Mouse (Mus musculus) MEL (cell line): ENCODE data around the gene Wdr61. TPM values are rescaled to one million over a fixed set of nuclear protein-coding genes. Genes with fewer than 3 reads are reported as not detected.

ENCODE experiments used
- DNase-seq: peaks from one replicate; pipeline ENCODE4 v3.0.0; 2011; ENCODE audit warnings: low read depth, low spot score
- H3K27ac ChIP-seq: 2 replicates; pipeline ENCODE4 v1.5.1; 2012; ENCODE audit warnings: low read depth, mild to moderate bottlenecking, control low read depth, low read length, moderate library complexity; ENCODE audit not compliant: control insufficient read depth
- H3K27me3 ChIP-seq, 2 experiments: fragments of 150-350 bp in 1 of 2; sonication (generic) in 1 of 2; 2 replicates each; pipeline ENCODE4 v1.6.1; 2012; ENCODE audit warnings: low read length in 2 of 2, mild to moderate bottlenecking in 2 of 2, improper control_type of control experiment in 1 of 2, moderate library complexity in 1 of 2; ENCODE audit not compliant: insufficient read depth in 2 of 2, control insufficient read depth in 1 of 2
- H3K36me3 ChIP-seq, 2 experiments: 2 replicates each; pipeline ENCODE4 v1.6.1; 2012 to 2014; ENCODE audit warnings: low read length in 2 of 2, improper control_type of control experiment in 1 of 2, inconsistent platforms in 1 of 2, mild to moderate bottlenecking in 1 of 2; ENCODE audit not compliant: insufficient read depth in 2 of 2, control insufficient read depth in 1 of 2
- H3K4me1 ChIP-seq, 2 experiments: fragments of 150-350 bp in 1 of 2; sonication (generic) in 1 of 2; 2 replicates each; pipeline ENCODE4 v1.6.1; 2012; ENCODE audit warnings: low read length in 2 of 2, improper control_type of control experiment in 1 of 2, mild to moderate bottlenecking in 1 of 2; ENCODE audit not compliant: insufficient read depth in 2 of 2, control insufficient read depth in 1 of 2
- H3K4me3 ChIP-seq, 2 experiments: fragments of 150-350 bp in 1 of 2; sonication (generic) in 1 of 2; 2 replicates each; pipeline ENCODE4 v1.5.1; 2012; ENCODE audit warnings: low read depth in 2 of 2, low read length in 2 of 2, mild to moderate bottlenecking in 2 of 2, moderate library complexity in 2 of 2, control low read depth in 1 of 2, improper control_type of control experiment in 1 of 2; ENCODE audit not compliant: control insufficient read depth in 1 of 2, insufficient read depth in 1 of 2
- H3K79me2 ChIP-seq: 2 replicates; pipeline ENCODE4 v1.6.1; 2012; ENCODE audit warnings: mild to moderate bottlenecking, low read length, moderate library complexity; ENCODE audit not compliant: control insufficient read depth, poor library complexity, insufficient read depth
- H3K9ac ChIP-seq: 2 replicates; pipeline ENCODE4 v1.6.1; 2012; ENCODE audit warnings: low read depth, mild to moderate bottlenecking, control low read depth, low read length, moderate library complexity; ENCODE audit not compliant: control insufficient read depth, poor library complexity, severe bottlenecking
- H3K9me3 ChIP-seq: fragments of 150-350 bp; sonication (generic); replicated peaks from 2 replicates; pipeline ENCODE4 v1.6.1; 2012; ENCODE audit warnings: mild to moderate bottlenecking, low read length, improper control_type of control experiment, moderate library complexity; ENCODE audit not compliant: insufficient read depth
- E2F4 ChIP-seq: IDR thresholded peaks from 2 replicates; pipeline ENCODE4 v1.6.1; 2011; ENCODE audit warnings: low read depth, low read length, improper control_type of control experiment, borderline replicate concordance
- EP300 ChIP-seq, 2 experiments: IDR thresholded peaks; 2 replicates each; pipeline ENCODE4 v1.6.1; 2011; ENCODE audit warnings: improper control_type of control experiment in 2 of 2, low read length in 2 of 2, low read depth in 1 of 2, mild to moderate bottlenecking in 1 of 2
- HCFC1 ChIP-seq: IDR thresholded peaks from 2 replicates; pipeline ENCODE4 v1.6.1; 2012; ENCODE audit warnings: low read depth, mild to moderate bottlenecking, inconsistent platforms, low read length, improper control_type of control experiment, moderate library complexity
- KAT2A ChIP-seq: conservative IDR thresholded peaks from 2 replicates; pipeline ENCODE4 v1.6.1; 2012; ENCODE audit warnings: low read depth, low read length, improper control_type of control experiment, inconsistent platforms
- MAFK ChIP-seq: IDR thresholded peaks from 2 replicates; pipeline ENCODE4 v1.6.1; 2011; ENCODE audit warnings: low read depth, mild to moderate bottlenecking, low read length, improper control_type of control experiment, borderline replicate concordance
- MEF2A ChIP-seq: IDR thresholded peaks from 2 replicates; pipeline ENCODE4 v1.6.1; 2014; ENCODE audit warnings: low read depth, mild to moderate bottlenecking, inconsistent platforms, low read length, improper control_type of control experiment; ENCODE audit not compliant: poor library complexity, insufficient replicate concordance, severe bottlenecking; ENCODE audit errors: extremely low read depth
- MYC ChIP-seq: IDR thresholded peaks from 2 replicates; pipeline ENCODE4 v1.6.1; 2011; ENCODE audit warnings: low read depth, mild to moderate bottlenecking, low read length, improper control_type of control experiment, moderate library complexity
- NELFE ChIP-seq: IDR thresholded peaks from 2 replicates; pipeline ENCODE4 v1.6.1; 2011; ENCODE audit warnings: low read depth, low read length, improper control_type of control experiment
- POLR2A ChIP-seq, 2 experiments: IDR thresholded peaks; 2 replicates each; pipeline ENCODE4 v1.6.1; 2011 to 2012; ENCODE audit warnings: low read length in 2 of 2, mild to moderate bottlenecking in 2 of 2, control low read depth in 1 of 2, improper control_type of control experiment in 1 of 2, low read depth in 1 of 2, moderate library complexity in 1 of 2; ENCODE audit not compliant: control insufficient read depth in 1 of 2, insufficient read depth in 1 of 2, poor library complexity in 1 of 2
- POLR2AphosphoS2 ChIP-seq: IDR thresholded peaks from 2 replicates; pipeline ENCODE4 v1.6.1; 2011; ENCODE audit warnings: low read length, improper control_type of control experiment
- SIN3A ChIP-seq: IDR thresholded peaks from 2 replicates; pipeline ENCODE4 v1.6.1; 2012; ENCODE audit warnings: low read length, improper control_type of control experiment, inconsistent platforms
- TAL1 ChIP-seq: IDR thresholded peaks from 2 replicates; pipeline ENCODE4 v1.6.1; 2012; ENCODE audit warnings: mild to moderate bottlenecking, inconsistent platforms, low read length, moderate library complexity, mixed read lengths
- TBP ChIP-seq: IDR thresholded peaks from 2 replicates; pipeline ENCODE4 v1.8.0; 2011; ENCODE audit warnings: low read depth, low read length, improper control_type of control experiment
- TCF12 ChIP-seq: IDR thresholded peaks from 2 replicates; pipeline ENCODE4 v1.6.1; 2014; ENCODE audit warnings: low read depth, mild to moderate bottlenecking, inconsistent platforms, low read length, improper control_type of control experiment, moderate library complexity
- ZKSCAN1 ChIP-seq: IDR thresholded peaks from 2 replicates; pipeline ENCODE4 v1.6.1; 2012; ENCODE audit warnings: low read depth, mild to moderate bottlenecking, inconsistent platforms, low read length, improper control_type of control experiment, moderate library complexity
- polyA plus RNA-seq, 2 experiments: library from polyadenylated mRNA; stranded (reverse) in 1 of 2; unstranded in 1 of 2; fragments of >175 nt in 1 of 2; fragments of >200 nt in 1 of 2; gene quantifications; 2 replicates each; pipeline versions ENCODE4 v1.2.1 to v1.2.4; 2012; ENCODE audit warnings: low replicate concordance in 2 of 2, low read depth in 1 of 2; ENCODE audit not compliant: insufficient read length in 2 of 2, insufficient read depth in 1 of 2, missing spikeins in 1 of 2
- total RNA-seq: library from RNA; depleted of rRNA; stranded (reverse); fragments of 300-350 nt; gene quantifications from 2 replicates; pipeline ENCODE4 v1.2.3, GENCODE M21; 2012

The Wdr61 gene
- total and polyA plus RNA-seq, 3 experiments, result 182 to 217 TPM; not detected in 1

DNA sequence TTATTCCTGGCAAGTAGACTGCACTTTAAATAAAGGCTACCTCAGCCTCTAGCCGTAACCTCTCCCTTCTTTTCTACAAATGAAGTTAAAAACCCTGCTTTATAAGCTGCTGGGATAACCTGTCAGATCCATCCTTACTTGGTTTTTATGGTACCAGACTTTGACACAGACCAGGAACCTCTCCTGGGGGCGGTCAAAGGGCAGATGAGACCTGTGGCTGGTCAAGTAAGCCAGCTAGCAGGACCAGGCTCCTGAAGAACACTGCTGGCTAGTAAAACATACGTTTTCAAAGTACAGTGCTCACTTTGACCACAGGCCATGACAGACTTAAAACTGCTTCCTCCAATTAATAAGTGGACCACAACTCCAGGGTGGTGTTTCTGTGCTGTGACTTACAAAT lies 18.5 kb downstream of the Wdr61 start:
- Histone ChIP-seq H3K36me3 (peaks cover 0 to 25% of the 10 kb centered on the region in 2 experiments; a peak in 2 of 4 replicates), H3K79me2 (no peaks in the 10 kb centered on the region)
- TF ChIP-seq SIN3A, result no peak
- peak; percentile 44; the same call in 1 of the 2 replicates for TF ChIP-seq POLR2AphosphoS2
- TF ChIP-seq, all 39 proteins: peak for 1
- DNase-seq, result no peak
- H3K9me3 ChIP-seq, result no peaks in the 10 kb centered on the region
- no peaks in the 10 kb centered on the region for H3K27me3 ChIP-seq
- H3K27ac ChIP-seq, result no peak overlapping the region
- H3K4me1 ChIP-seq, result no peaks in the 10 kb centered on the region
- no peak overlapping the region for H3K4me3 ChIP-seq
- H3K9ac ChIP-seq, result no peak overlapping the region

DNA sequence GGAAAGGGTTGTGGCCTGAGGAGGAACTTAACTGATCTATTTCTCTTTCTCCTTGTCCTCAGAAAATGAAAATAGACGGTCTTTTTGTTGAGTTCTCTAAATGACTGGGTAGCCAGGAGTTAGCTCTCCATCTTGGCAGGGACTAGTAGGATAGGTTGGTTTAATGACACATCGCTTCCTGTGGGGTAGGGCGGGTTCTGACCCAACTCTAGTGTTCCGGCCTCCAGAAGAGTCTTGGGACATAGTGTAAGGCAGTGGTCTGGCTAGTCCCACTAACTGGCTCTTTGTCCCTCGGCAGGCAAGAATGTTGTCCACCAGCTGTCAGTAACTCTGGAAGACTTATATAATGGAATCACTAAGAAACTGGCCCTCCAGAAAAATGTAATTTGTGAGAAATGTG lies 26.2 kb downstream of the Wdr61 start:
- Histone ChIP-seq H3K4me1 (peaks cover 23 to 24% of the 10 kb centered on the region in 2 experiments), H3K36me3 (peaks cover 3 to 27% of the 10 kb centered on the region in 2 experiments), H3K4me3 (no peak overlapping the region), H3K27me3 (no peaks in the 10 kb centered on the region), H3K9me3 (no peaks in the 10 kb centered on the region), H3K79me2 (no peaks in the 10 kb centered on the region), H3K9ac (no peak overlapping the region), H3K27ac (no peak overlapping the region)
- DNase-seq, result no peak
- TF ChIP-seq MAFK (no peak), NELFE (no peak), EP300 (IDR thresholded peaks at IDR 0.05; ENCODE audit: low read depth in 1 of 2, low read length in 2 of 2) (no peak), MEF2A (no peak), POLR2A (IDR thresholded peaks at IDR 0.05; ENCODE audit: control insufficient read depth in 1 of 2, insufficient read depth in 1 of 2, low read depth in 1 of 2, low read length in 2 of 2, poor library complexity in 1 of 2) (no peak), TAL1 (no peak), SIN3A (no peak), TBP (no peak), TCF12 (no peak), HCFC1 (no peak), KAT2A (no peak), MYC (no peak)

DNA sequence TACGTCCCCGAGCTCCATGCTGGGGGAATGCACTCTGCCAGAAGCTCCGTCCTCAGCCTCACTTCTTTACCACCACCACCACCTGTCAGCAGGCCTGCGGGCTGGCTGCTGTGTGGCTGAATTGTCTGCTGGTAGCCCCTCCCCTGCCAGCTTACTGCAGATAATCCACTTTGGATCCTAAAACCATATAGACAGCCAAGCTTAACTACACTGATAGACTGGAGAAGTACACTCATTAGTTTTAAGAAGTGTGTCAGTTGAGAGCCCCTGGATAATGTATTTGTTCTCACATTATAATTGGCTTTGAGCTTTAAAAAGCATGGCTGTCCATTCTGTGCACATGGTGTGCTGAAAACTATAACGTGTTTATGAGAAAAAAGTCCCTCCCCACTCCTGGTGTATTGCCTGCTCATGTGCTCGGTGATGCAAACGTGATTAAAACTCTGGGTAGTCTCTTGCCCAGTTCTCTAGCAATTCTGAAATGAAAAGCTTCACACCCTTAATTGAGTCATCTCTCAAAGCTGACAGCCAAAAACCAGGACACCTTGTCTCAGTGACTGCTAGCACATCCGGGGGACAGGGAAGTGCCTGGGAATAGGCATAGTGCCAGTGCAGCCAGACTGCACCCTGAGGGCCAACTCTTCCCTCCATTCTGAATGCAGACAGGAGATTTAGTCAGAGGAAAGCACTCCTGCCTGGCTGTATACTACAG lies 26.9 kb downstream of the Wdr61 start:
- peaks cover 29 to 31% of the 10 kb centered on the region in 2 experiments for H3K4me1 ChIP-seq
- no peak overlapping the region for H3K9ac ChIP-seq

More for the DNA sequence above, 26.9 kb downstream of the Wdr61 start:
- H3K36me3 ChIP-seq, result peaks cover 3 to 32% of the 10 kb centered on the region in 2 experiments
- TF ChIP-seq E2F4 (no peak), ZKSCAN1 (no peak), TAL1 (no peak)
- H3K27ac ChIP-seq, result no peak overlapping the region
- DNase-seq, result no peak
- no peak overlapping the region for H3K4me3 ChIP-seq
- no peaks in the 10 kb centered on the region for H3K9me3 ChIP-seq
- H3K79me2 ChIP-seq, result peaks cover 2% of the 10 kb centered on the region; the same call in 1 of the 2 replicates
- H3K27me3 ChIP-seq, result no peaks in the 10 kb centered on the region
